Mouse (Mus musculus) heart, adult 2 months (tissue): ENCODE measurements at regions not wholly inside any gene's neighbourhood (a gene's known extent, or its start where the extent isn't known, plus 50 kb on each side); places are given as distances from the start of the nearest gene placed in this dataset.

Source experiments
- DNase-seq, 2 experiments: peaks; one replicate each; pipeline ENCODE4 v3.0.0; 2021
- H3K27ac ChIP-seq: fragments of 200-600 bp; 2 replicates; pipeline ENCODE4 v1.8.1; 2022
- H3K27me3 ChIP-seq: fragments of 200-500 bp; 2 replicates; pipeline ENCODE4 v1.6.1; 2012; ENCODE audit warnings: mild to moderate bottlenecking, low read length, inconsistent platforms, mixed read lengths; ENCODE audit not compliant: control insufficient read depth, insufficient read depth
- H3K36me3 ChIP-seq: fragments of 200-500 bp; 2 replicates; pipeline ENCODE4 v1.6.1; 2012; ENCODE audit warnings: low read length, inconsistent platforms; ENCODE audit not compliant: control insufficient read depth, insufficient read depth
- H3K4me1 ChIP-seq: fragments of 200-500 bp; 2 replicates; pipeline ENCODE4 v1.6.1; 2011; ENCODE audit warnings: low read length; ENCODE audit not compliant: control insufficient read depth, insufficient read depth
- H3K4me3 ChIP-seq: fragments of 200-600 bp; 2 replicates; pipeline ENCODE4 v1.8.1; 2022
- H3K79me2 ChIP-seq: fragments of 200-500 bp; replicated peaks from 2 replicates; pipeline ENCODE4 v1.6.1; 2012; ENCODE audit warnings: mild to moderate bottlenecking, inconsistent platforms, low read length, moderate library complexity, mixed read lengths; ENCODE audit not compliant: control insufficient read depth, insufficient read depth
- H3K9ac ChIP-seq: fragments of 200-500 bp; 2 replicates; pipeline ENCODE4 v1.6.1; 2012; ENCODE audit warnings: low read depth, mild to moderate bottlenecking, control low read depth, inconsistent platforms, low read length, mixed read lengths
- CTCF ChIP-seq: fragments of 200-600 bp; IDR thresholded peaks from 2 replicates; pipeline ENCODE4 v1.8.1; 2022; ENCODE audit warnings: antibody characterized with exemption, mild to moderate bottlenecking, moderate library complexity
- EP300 ChIP-seq: fragments of 200-500 bp; IDR thresholded peaks from 2 replicates; pipeline ENCODE4 v1.6.1; 2011; ENCODE audit warnings: low read depth, low read length, control low read depth; ENCODE audit not compliant: insufficient read depth
- POLR2A ChIP-seq: fragments of 200-500 bp; IDR thresholded peaks from 2 replicates; pipeline ENCODE4 v1.6.1; 2011; ENCODE audit warnings: mild to moderate bottlenecking, low read depth, low read length, control low read depth; ENCODE audit not compliant: insufficient read depth
- WGBS: fragments of 180-500 bp; shearing (Covaris S2); methylation state at CpG from one replicate; pipeline ENCODE4 v1.1.7; 2018; 5-methylcytosine and 5-hydroxymethylcytosine counted together
- intact Hi-C: fragments of 180-260 bp; cut with DNase I; formaldehyde crosslinking; loops from one replicate; pipeline ENCODE4 v1.15.1; 2025

- 76% methylated on average over 6 of the region's 6 CpGs for WGBS
- H3K9ac ChIP-seq: no peak overlapping the region
- DNase-seq: no peak
- no peaks in the 10 kb centered on the region for H3K36me3 ChIP-seq
- TF ChIP-seq EP300: no peak
- no peak for TF ChIP-seq POLR2A
- TF ChIP-seq CTCF: no peak
- H3K4me3 ChIP-seq: no peak overlapping the region
- no peaks in the 10 kb centered on the region for H3K79me2 ChIP-seq
- H3K27me3 ChIP-seq: no peaks in the 10 kb centered on the region
- H3K27ac ChIP-seq: no peak overlapping the region
- H3K4me1 ChIP-seq: no peaks in the 10 kb centered on the region
- intact Hi-C loops: no loop called here
Observed at GRCm38 (mm10) chr14:61975301-61975732, 317.1 kb upstream of the Rnaseh2b start.

- Histone ChIP-seq H3K4me1 (no peaks in the 10 kb centered on the region), H3K27ac (no peak overlapping the region), H3K27me3 (no peaks in the 10 kb centered on the region), H3K4me3 (no peak overlapping the region), H3K36me3 (no peaks in the 10 kb centered on the region), H3K79me2 (no peaks in the 10 kb centered on the region), H3K9ac (no peak overlapping the region)
- no peak for DNase-seq
- WGBS: 78% methylated on average over 3 of the region's 3 CpGs
- TF ChIP-seq CTCF (no peak), POLR2A (no peak), EP300 (no peak)
- intact Hi-C loops: no loop called here
Observed at GRCm38 (mm10) chr14:61980581-61980980, 311.8 kb upstream of the Rnaseh2b start.

GRCm38 (mm10) chr14:61985575-61985974 lies 306.8 kb upstream of the Rnaseh2b start:
- Histone ChIP-seq H3K4me3 (no peak overlapping the region), H3K36me3 (no peaks in the 10 kb centered on the region), H3K9ac (no peak overlapping the region), H3K27me3 (no peaks in the 10 kb centered on the region), H3K79me2 (no peaks in the 10 kb centered on the region), H3K27ac (no peak overlapping the region), H3K4me1 (no peaks in the 10 kb centered on the region)
- WGBS: 59% methylated on average over 3 of the region's 3 CpGs
- TF ChIP-seq EP300: no peak
- no peak for TF ChIP-seq POLR2A
- TF ChIP-seq CTCF: no peak
- intact Hi-C loops: no loop called here
- no peak for DNase-seq

- Histone ChIP-seq H3K36me3 (no peaks in the 10 kb centered on the region), H3K27ac (no peak overlapping the region), H3K4me3 (no peak overlapping the region), H3K4me1 (no peaks in the 10 kb centered on the region), H3K79me2 (no peaks in the 10 kb centered on the region), H3K27me3 (no peaks in the 10 kb centered on the region), H3K9ac (no peak overlapping the region)
- WGBS: 70% methylated on average over 13 of the region's 13 CpGs
- intact Hi-C loops: no loop called here
- no peak for DNase-seq
- no peak for TF ChIP-seq CTCF
- no peak for TF ChIP-seq EP300
- no peak for TF ChIP-seq POLR2A
Observed at GRCm38 (mm10) chr14:61986203-61986602, 306.2 kb upstream of the Rnaseh2b start.

DNA sequence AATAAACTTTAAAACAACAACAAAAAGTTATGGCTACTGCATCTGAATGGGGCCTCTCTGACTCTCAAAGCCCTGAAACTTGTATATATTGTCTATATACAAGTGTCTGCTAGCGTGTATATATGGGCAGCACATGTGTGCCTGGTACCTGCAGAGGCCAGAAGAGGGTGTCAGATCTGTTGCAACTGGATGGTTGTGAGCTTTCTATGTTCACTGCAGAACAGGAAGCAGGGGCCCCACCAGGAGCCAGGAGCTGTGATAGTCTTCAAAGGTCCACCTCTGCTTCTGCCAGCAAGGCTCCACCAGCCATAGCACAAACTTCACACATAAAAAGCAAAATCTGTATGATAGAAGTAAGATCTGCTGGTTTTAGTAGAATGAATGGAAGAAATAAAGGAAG lies 297.1 kb upstream of the Rnaseh2b start:
- H3K36me3 ChIP-seq: no peaks in the 10 kb centered on the region
- no peak overlapping the region for H3K4me3 ChIP-seq
- no peak overlapping the region for H3K27ac ChIP-seq
- TF ChIP-seq POLR2A (no peak), EP300 (no peak), CTCF (no peak)
- 85% methylated on average over 1 of the region's 1 CpGs for whole genome bisulfite sequencing
- no peaks in the 10 kb centered on the region for H3K27me3 ChIP-seq
- no peak for DNase-seq
- intact Hi-C loops: no loop called here
- no peak overlapping the region for H3K9ac ChIP-seq
- H3K4me1 ChIP-seq: no peaks in the 10 kb centered on the region
- H3K79me2 ChIP-seq: no peaks in the 10 kb centered on the region

DNA sequence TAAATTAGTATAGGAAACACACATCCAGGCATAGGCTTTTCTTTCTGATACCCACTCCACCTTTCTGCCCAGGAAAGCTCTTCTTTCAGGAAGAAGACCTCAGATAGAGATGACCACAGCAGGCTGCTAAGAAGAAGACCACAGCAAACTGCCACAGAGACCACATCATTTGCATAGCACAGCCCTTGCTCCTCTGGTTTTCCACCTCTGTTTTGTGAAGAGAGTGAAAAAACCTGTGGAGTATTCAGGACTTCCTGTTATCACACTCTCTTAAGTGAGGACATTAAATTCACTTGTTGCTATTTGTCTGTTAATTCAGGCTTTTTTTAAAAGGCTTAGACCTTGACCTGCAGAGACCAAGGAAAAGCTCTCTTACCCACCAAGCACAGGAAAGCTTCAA lies 294.7 kb upstream of the Rnaseh2b start:
- Histone ChIP-seq H3K79me2 (no peaks in the 10 kb centered on the region), H3K36me3 (no peaks in the 10 kb centered on the region), H3K9ac (no peak overlapping the region), H3K27ac (no peak overlapping the region), H3K27me3 (no peaks in the 10 kb centered on the region), H3K4me3 (no peak overlapping the region), H3K4me1 (no peaks in the 10 kb centered on the region)
- no peak for TF ChIP-seq POLR2A
- TF ChIP-seq EP300: no peak
- TF ChIP-seq CTCF: no peak
- intact Hi-C loops: no loop called here
- DNase-seq: no peak

GRCm38 (mm10) chr14:61998259-61998658 lies 294.1 kb upstream of the Rnaseh2b start:
- Histone ChIP-seq H3K79me2 (no peaks in the 10 kb centered on the region), H3K36me3 (no peaks in the 10 kb centered on the region), H3K27me3 (no peaks in the 10 kb centered on the region), H3K4me1 (no peaks in the 10 kb centered on the region), H3K27ac (no peak overlapping the region), H3K9ac (no peak overlapping the region), H3K4me3 (no peak overlapping the region)
- intact Hi-C loops: no loop called here
- DNase-seq: no peak
- no peak for TF ChIP-seq EP300
- no peak for TF ChIP-seq POLR2A
- no peak for TF ChIP-seq CTCF
- 70% methylated on average over 3 of the region's 3 CpGs for WGBS
